Mouse (Mus musculus) small intestine, adult 2 months (tissue): ENCODE measurements at regions not wholly inside any gene's neighbourhood (a gene's known extent, or its start where the extent isn't known, plus 50 kb on each side); places are given as distances from the start of the nearest gene placed in this dataset.

Experiments
- H3K27ac ChIP-seq: fragments of 200-500 bp; 2 replicates; pipeline ENCODE4 v1.5.1; 2012; ENCODE audit warnings: low read depth, low read length, control low read depth, inconsistent platforms; ENCODE audit not compliant: insufficient read depth
- H3K27me3 ChIP-seq: fragments of 200-500 bp; 2 replicates; pipeline ENCODE4 v1.6.1; 2012; ENCODE audit warnings: mild to moderate bottlenecking, moderate library complexity, low read length, inconsistent platforms; ENCODE audit not compliant: control insufficient read depth, insufficient read depth
- H3K36me3 ChIP-seq: fragments of 200-500 bp; 2 replicates; pipeline ENCODE4 v1.6.1; 2012; ENCODE audit warnings: mild to moderate bottlenecking, low read length, control low read depth, inconsistent platforms; ENCODE audit not compliant: control insufficient read depth, insufficient read depth
- H3K4me1 ChIP-seq: fragments of 200-500 bp; 2 replicates; pipeline ENCODE4 v1.6.1; 2012; ENCODE audit warnings: low read length, inconsistent platforms, mixed read lengths; ENCODE audit not compliant: control insufficient read depth, insufficient read depth, insufficient read length
- H3K4me3 ChIP-seq: fragments of 200-500 bp; 2 replicates; pipeline ENCODE4 v1.5.1; 2012; ENCODE audit warnings: low read depth, mild to moderate bottlenecking, control low read depth, inconsistent platforms, low read length, moderate library complexity
- CTCF ChIP-seq: fragments of 200-500 bp; IDR thresholded peaks from 2 replicates; pipeline ENCODE4 v1.5.1; 2012; ENCODE audit warnings: low read depth, mild to moderate bottlenecking, control low read depth, inconsistent platforms, low read length, moderate library complexity, mixed read lengths; ENCODE audit not compliant: insufficient replicate concordance, insufficient read length; ENCODE audit errors: extremely low read depth
- POLR2A ChIP-seq: fragments of 200-500 bp; IDR thresholded peaks from 2 replicates; pipeline ENCODE4 v1.6.1; 2012; ENCODE audit warnings: low read depth, mild to moderate bottlenecking, control low read depth, inconsistent platforms, low read length, moderate library complexity
- WGBS: fragments of 180-500 bp; shearing (Covaris S2); methylation state at CpG from one replicate; pipeline ENCODE4 v1.1.7; 2018; 5-methylcytosine and 5-hydroxymethylcytosine counted together

- WGBS: 52% methylated on average over 27 of the region's 27 CpGs
- peaks cover 10% of the 10 kb centered on the region; the same call in 1 of the 2 replicates for H3K4me1 ChIP-seq
- H3K27me3 ChIP-seq: no peaks in the 10 kb centered on the region
- no peak for TF ChIP-seq POLR2A
- peak; percentile 45; the same call in 1 of the 2 replicates for TF ChIP-seq CTCF
- H3K4me3 ChIP-seq: no peak overlapping the region
- no peak overlapping the region for H3K27ac ChIP-seq
- H3K36me3 ChIP-seq: no peaks in the 10 kb centered on the region
These were observed 57.3 kb upstream of the Cpsf6 start for GRCm38 (mm10) chr10:117436875-117437715.

- Histone ChIP-seq H3K4me3 (no peak overlapping the region), H3K27ac (no peak overlapping the region), H3K4me1 (peaks cover 10% of the 10 kb centered on the region; the same call in 1 of the 2 replicates), H3K36me3 (no peaks in the 10 kb centered on the region), H3K27me3 (no peaks in the 10 kb centered on the region)
- TF ChIP-seq CTCF (no peak), POLR2A (no peak)
- WGBS: 62% methylated on average over 8 of the region's 8 CpGs
These were observed 56.6 kb upstream of the Cpsf6 start for GRCm38 (mm10) chr10:117436308-117436874.

GRCm38 (mm10) chr10:117435734-117436121, 55.9 kb upstream of the Cpsf6 start:
- 38% methylated on average over 12 of the region's 12 CpGs for WGBS
- Histone ChIP-seq H3K27me3 (no peaks in the 10 kb centered on the region), H3K36me3 (no peaks in the 10 kb centered on the region), H3K4me1 (peaks cover 10% of the 10 kb centered on the region; the same call in 1 of the 2 replicates), H3K27ac (no peak overlapping the region), H3K4me3 (no peak overlapping the region)
- no peak for TF ChIP-seq POLR2A
- TF ChIP-seq CTCF: no peak

- H3K27me3 ChIP-seq: no peaks in the 10 kb centered on the region
- peaks cover 10% of the 10 kb centered on the region; the same call in 1 of the 2 replicates for H3K4me1 ChIP-seq
- no peak for TF ChIP-seq POLR2A
- peak; percentile 91 for TF ChIP-seq CTCF
- no peak overlapping the region for H3K27ac ChIP-seq
- H3K4me3 ChIP-seq: peak overlapping the region; percentile 35
- WGBS: 8% methylated on average over 33 of the region's 33 CpGs
- H3K36me3 ChIP-seq: no peaks in the 10 kb centered on the region
These were observed 55.3 kb upstream of the Cpsf6 start for GRCm38 (mm10) chr10:117434871-117435733.

- H3K4me3 ChIP-seq: no peak overlapping the region
- peaks cover 10% of the 10 kb centered on the region; the same call in 1 of the 2 replicates for H3K4me1 ChIP-seq
- no peak for TF ChIP-seq POLR2A
- no peak for TF ChIP-seq CTCF
- H3K27ac ChIP-seq: no peak overlapping the region
- H3K36me3 ChIP-seq: no peaks in the 10 kb centered on the region
- no peaks in the 10 kb centered on the region for H3K27me3 ChIP-seq
- WGBS: 93% methylated on average over 8 of the region's 8 CpGs
These were observed 54.6 kb upstream of the Cpsf6 start for GRCm38 (mm10) chr10:117434293-117434842.

GRCm38 (mm10) chr10:117433547-117434292, 53.9 kb upstream of the Cpsf6 start:
- Histone ChIP-seq H3K4me1 (peaks cover 10% of the 10 kb centered on the region; the same call in 1 of the 2 replicates), H3K36me3 (no peaks in the 10 kb centered on the region), H3K27me3 (no peaks in the 10 kb centered on the region), H3K4me3 (no peak overlapping the region), H3K27ac (no peak overlapping the region)
- TF ChIP-seq CTCF (no peak), POLR2A (no peak)
- WGBS: 91% methylated on average over 12 of the region's 12 CpGs
